Mouse (Mus musculus): ENCODE measurements around the gene Edem1. TPM values are rescaled to one million over a fixed set of nuclear protein-coding genes. Genes with fewer than 3 reads are reported as not detected.

The Edem1 gene
- polyA plus RNA-seq, 1 experiment: 240 TPM

DNA sequence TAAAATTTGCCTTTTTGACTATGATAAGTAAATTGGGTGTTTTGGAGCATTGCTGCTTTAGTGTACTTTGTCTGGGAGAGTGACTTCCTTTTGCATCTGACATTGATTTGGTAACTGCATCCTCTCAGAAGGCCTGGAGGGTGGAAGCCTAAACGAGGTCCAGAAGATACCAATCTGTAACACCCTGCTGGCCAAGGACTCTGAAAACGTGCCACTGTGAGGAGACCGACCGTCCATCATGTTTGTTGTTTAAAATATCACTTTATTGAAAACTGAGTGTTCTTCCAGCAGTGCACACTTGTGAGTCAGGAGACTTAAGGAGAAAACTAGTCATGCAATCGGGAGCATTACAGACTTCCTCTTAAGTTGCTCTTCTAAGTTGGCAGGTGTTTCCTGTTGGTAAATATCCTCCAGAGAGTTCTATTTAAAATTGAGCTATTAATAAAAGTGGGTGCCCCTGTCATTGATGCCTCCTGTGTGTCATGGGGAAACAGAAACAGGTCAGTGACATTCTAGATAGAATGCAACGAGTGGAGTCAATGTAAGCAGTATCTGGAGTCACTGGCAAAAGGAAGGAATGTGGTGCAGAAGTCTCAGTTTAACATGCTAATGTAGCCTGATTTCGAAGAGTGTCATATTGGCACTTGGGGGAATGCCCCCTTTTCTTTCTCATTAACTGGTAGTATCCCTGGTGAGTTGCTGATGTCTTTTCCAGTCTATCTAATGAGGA is 3.5 kb upstream of the Edem1 start:
- Histone ChIP-seq H3K4me1 (ENCODE audit: control insufficient read depth, insufficient read depth, low read length) (peaks cover 6% of the 10 kb centered on the region), H3K27ac (ENCODE audit: insufficient read depth, low read depth, low read length) (no peak overlapping the region), H3K4me3 (ENCODE audit: insufficient read depth, low read depth, low read length) (no peak overlapping the region)
- TF ChIP-seq POLR2A (IDR thresholded peaks at IDR 0.05; ENCODE audit: insufficient read depth, low read depth, low read length): no peak
- TF ChIP-seq CTCF (IDR thresholded peaks at IDR 0.05; ENCODE audit: insufficient read depth, low read depth, low read length): no peak
- 73% methylated on average over 7 of the region's 7 CpGs for WGBS

GRCm38 (mm10) chr6:108826070-108826469 is 2.4 kb upstream of the Edem1 start:
- TF ChIP-seq POLR2A (IDR thresholded peaks at IDR 0.05; ENCODE audit: insufficient read depth, low read depth, low read length) (no peak), CTCF (IDR thresholded peaks at IDR 0.05; ENCODE audit: insufficient read depth, low read depth, low read length) (no peak)
- Histone ChIP-seq H3K4me1 (ENCODE audit: control insufficient read depth, insufficient read depth, low read length) (peaks cover 8% of the 10 kb centered on the region), H3K4me3 (ENCODE audit: insufficient read depth, low read depth, low read length) (no peak overlapping the region), H3K27ac (ENCODE audit: insufficient read depth, low read depth, low read length) (no peak overlapping the region)
- 47% methylated on average over 3 of the region's 3 CpGs for WGBS

- WGBS: 15% methylated on average over 5 of the region's 5 CpGs
- Histone ChIP-seq H3K4me1 (ENCODE audit: control insufficient read depth, insufficient read depth, low read length) (peaks cover 8% of the 10 kb centered on the region), H3K4me3 (ENCODE audit: insufficient read depth, low read depth, low read length) (no peak overlapping the region), H3K27ac (ENCODE audit: insufficient read depth, low read depth, low read length) (no peak overlapping the region)
- TF ChIP-seq CTCF (IDR thresholded peaks at IDR 0.05; ENCODE audit: insufficient read depth, low read depth, low read length): no peak
- no peak for TF ChIP-seq POLR2A (IDR thresholded peaks at IDR 0.05; ENCODE audit: insufficient read depth, low read depth, low read length)
Observed at GRCm38 (mm10) chr6:108827336-108827920, 1.0 kb upstream of the Edem1 start.

DNA sequence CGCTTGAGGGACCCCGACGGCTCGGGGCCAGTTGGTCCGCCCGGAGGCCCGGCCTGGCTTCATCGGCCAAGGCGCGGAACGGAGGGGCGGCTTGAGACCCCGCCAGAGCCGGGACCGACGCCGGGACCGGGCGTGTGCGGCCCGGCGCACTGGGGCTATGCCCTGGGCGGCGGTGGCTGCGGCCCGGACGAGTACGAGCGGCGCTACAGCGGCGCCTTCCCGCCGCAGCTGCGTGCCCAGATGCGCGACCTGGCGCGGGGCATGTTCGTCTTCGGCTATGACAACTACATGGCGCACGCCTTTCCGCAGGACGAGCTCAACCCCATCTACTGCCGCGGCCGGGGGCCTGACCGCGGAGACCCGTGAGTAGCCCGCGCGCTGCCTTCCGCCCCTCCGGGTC is 431 bp downstream of the Edem1 start:
- 1% methylated on average over 56 of the region's 56 CpGs for WGBS
- Histone ChIP-seq H3K4me1 (ENCODE audit: control insufficient read depth, insufficient read depth, low read length) (peaks cover 8% of the 10 kb centered on the region), H3K4me3 (ENCODE audit: insufficient read depth, low read depth, low read length) (peak overlapping the region; percentile 94), H3K27ac (ENCODE audit: insufficient read depth, low read depth, low read length) (peak overlapping the region; percentile 61; the same call in 1 of the 2 replicates)
- TF ChIP-seq CTCF (IDR thresholded peaks at IDR 0.05; ENCODE audit: insufficient read depth, low read depth, low read length) (no peak), POLR2A (IDR thresholded peaks at IDR 0.05; ENCODE audit: insufficient read depth, low read depth, low read length) (no peak)

GRCm38 (mm10) chr6:108829386-108830370 is 1.2 kb downstream of the Edem1 start:
- peak overlapping the region; percentile 94 for H3K4me3 ChIP-seq (ENCODE audit: insufficient read depth, low read depth, low read length)
- TF ChIP-seq POLR2A (IDR thresholded peaks at IDR 0.05; ENCODE audit: insufficient read depth, low read depth, low read length) (no peak), CTCF (IDR thresholded peaks at IDR 0.05; ENCODE audit: insufficient read depth, low read depth, low read length) (no peak)
- 27% methylated on average over 22 of the region's 22 CpGs for WGBS
- H3K4me1 ChIP-seq (ENCODE audit: control insufficient read depth, insufficient read depth, low read length): peaks cover 8% of the 10 kb centered on the region
- H3K27ac ChIP-seq (ENCODE audit: insufficient read depth, low read depth, low read length): no peak overlapping the region

DNA sequence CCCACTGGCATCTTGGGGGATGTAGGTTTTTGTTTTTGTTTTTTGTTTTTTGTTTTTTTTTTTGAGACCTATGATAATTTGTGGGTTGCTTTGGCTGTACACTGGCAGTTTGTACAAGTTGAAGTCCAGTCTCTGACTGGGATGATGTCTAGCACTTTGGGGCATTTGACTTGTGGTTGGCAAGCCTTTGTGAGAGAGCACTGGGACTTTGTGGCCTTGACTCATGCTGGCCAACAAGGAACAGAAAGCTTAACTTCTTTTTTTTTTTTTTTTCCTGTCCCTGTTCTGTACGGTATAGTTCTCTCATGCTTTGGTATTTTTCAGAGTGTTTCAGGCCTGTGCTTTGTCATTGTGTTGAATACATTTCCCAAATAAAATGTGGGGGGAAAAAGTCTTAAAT is 3.7 kb downstream of the Edem1 start:
- TF ChIP-seq POLR2A (IDR thresholded peaks at IDR 0.05; ENCODE audit: insufficient read depth, low read depth, low read length) (no peak), CTCF (IDR thresholded peaks at IDR 0.05; ENCODE audit: insufficient read depth, low read depth, low read length) (no peak)
- H3K4me1 ChIP-seq (ENCODE audit: control insufficient read depth, insufficient read depth, low read length): peaks cover 12% of the 10 kb centered on the region
- H3K27ac ChIP-seq (ENCODE audit: insufficient read depth, low read depth, low read length): no peak overlapping the region
- no peak overlapping the region for H3K4me3 ChIP-seq (ENCODE audit: insufficient read depth, low read depth, low read length)
- 82% methylated on average over 1 of the region's 1 CpGs for WGBS

DNA sequence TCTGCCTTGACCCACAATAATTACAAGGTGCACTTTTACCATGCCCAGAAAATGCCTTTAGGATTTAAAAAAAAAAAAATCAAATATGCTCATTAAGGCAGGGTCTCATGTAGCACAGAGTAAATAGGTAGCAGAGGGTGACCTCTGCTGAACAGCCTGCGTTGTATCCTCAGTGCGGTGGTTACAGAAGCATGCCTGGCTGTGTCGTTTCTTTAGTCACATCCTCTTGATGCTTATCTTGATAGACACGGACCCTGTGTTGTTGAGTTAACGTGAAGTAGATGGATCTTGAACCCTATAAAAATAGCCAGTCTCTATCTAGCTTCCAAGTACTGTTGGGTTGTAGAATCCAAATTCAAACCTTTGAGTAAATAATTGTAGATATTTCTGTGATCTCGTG is 4.5 kb downstream of the Edem1 start:
- TF ChIP-seq POLR2A (IDR thresholded peaks at IDR 0.05; ENCODE audit: insufficient read depth, low read depth, low read length): no peak
- peaks cover 12% of the 10 kb centered on the region for H3K4me1 ChIP-seq (ENCODE audit: control insufficient read depth, insufficient read depth, low read length)
- WGBS: 86% methylated on average over 6 of the region's 6 CpGs

DNA sequence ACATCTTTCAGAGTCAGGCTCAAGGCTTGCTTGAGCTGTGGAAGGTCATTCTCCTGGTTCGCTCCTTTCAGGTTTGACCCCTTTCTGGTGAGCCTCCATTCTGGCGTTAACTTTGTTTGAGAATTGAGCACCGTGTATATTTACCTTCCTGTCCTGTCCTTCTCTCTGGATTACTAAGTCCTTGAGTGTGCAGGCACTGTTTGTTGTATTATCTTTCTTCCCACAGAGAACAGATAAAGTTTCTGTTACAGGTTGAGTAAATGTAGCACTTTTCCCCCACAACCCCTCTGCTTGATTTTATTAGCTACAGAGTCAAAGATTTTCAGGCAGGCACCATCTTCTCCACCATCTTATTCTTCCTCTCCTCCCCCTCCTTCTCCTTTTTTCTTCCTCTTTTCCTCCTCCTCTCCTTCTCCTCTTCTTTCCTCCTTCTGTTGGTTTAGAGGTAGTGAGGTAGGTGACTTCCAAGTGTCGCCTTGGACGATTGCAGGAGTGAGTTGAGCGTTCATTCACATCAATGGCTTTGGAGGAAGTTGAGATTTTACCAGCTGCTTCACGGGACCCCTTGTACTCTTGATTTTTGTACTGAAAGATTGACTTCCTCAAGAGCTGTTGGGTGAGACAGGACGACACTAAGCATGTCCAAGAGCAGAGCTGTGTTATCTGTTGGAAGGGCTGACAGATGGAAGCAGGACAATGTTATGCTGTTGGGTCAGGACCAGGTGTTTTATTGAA is 5.7 kb downstream of the Edem1 start:
- no peak overlapping the region for H3K27ac ChIP-seq (ENCODE audit: insufficient read depth, low read depth, low read length)
- WGBS: 91% methylated on average over 8 of the region's 8 CpGs
- TF ChIP-seq CTCF (IDR thresholded peaks at IDR 0.05; ENCODE audit: insufficient read depth, low read depth, low read length): no peak
- no peak for TF ChIP-seq POLR2A (IDR thresholded peaks at IDR 0.05; ENCODE audit: insufficient read depth, low read depth, low read length)
- H3K4me1 ChIP-seq (ENCODE audit: control insufficient read depth, insufficient read depth, low read length): peaks cover 10% of the 10 kb centered on the region
- no peak overlapping the region for H3K4me3 ChIP-seq (ENCODE audit: insufficient read depth, low read depth, low read length)

More for the DNA sequence above, 4.5 kb downstream of the Edem1 start:
- H3K4me3 ChIP-seq (ENCODE audit: insufficient read depth, low read depth, low read length): no peak overlapping the region
- H3K27ac ChIP-seq (ENCODE audit: insufficient read depth, low read depth, low read length): no peak overlapping the region

All from olfactory bulb, adult 2 months (tissue).